Mouse (Mus musculus) thymus, adult 18-20 months (tissue): ENCODE data around the gene Hamp2.
"Not testable (repeated sequence)": the region's sequence is repeated elsewhere in the genome, so short reads cannot be mapped to it uniquely, and the experiment has no call there.

Experiments used
- DNase-seq, 2 experiments: peaks; one replicate each; pipeline ENCODE4 v3.0.0; 2022; ENCODE audit warnings: mixed read lengths in 2 of 2

The Hamp2 gene

DNA sequence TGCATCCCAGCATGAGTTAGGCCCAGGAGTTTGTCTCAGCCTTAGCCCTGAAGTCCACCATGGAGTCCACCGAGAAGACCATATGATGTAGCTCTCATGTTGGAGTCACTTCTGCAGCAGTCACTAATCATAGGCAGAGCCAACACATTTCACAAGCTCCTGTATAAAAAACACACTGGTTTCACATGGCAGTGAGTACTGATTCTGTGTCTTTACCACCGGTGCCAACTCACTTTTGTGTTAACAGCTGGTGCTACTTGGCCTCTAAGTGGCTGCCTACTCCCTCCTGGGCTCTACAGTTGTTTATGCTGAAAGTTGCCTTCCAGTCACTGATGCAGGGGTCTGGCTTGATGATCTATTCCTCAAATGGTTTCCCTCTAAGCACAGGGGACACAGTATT, at the start of gene Hamp2:
TSS of gene Hamp2 (minus strand) at position 101 of the 400 bp plus-strand sequence.
- not testable (repeated sequence) for DNase-seq

- DNase-seq: peak; percentile 68 to 78
These were observed 49.2 kb upstream of the Hamp2 start, which contains the start of gene Fam187b for GRCm38 (mm10) chr7:30973501-30974289. Gene Fam187b, plus strand, starts transcription at chr7:30973790.

DNA sequence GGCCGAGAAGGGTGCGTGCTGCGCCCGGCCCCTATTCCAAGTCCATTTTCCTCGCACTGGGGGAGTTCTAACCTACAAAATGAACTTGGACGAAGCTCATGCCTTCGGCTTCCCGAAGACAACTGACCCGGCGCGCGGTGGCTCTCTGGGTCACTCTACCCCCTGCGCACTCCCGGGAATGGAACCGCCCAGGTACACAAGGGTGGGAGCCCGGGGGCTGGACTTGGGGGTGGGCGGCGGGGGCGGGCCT, 48.7 kb upstream of the Hamp2 start, which contains the start of gene Lsr:
TSS of gene Lsr (minus strand) at position 214 of the 250 bp plus-strand sequence.
- DNase-seq: peak in 1 of 2 experiments; percentile 14

- DNase-seq: no peak
These were observed 48.2 kb upstream of the Hamp2 start for GRCm38 (mm10) chr7:30972426-30973250.

DNA sequence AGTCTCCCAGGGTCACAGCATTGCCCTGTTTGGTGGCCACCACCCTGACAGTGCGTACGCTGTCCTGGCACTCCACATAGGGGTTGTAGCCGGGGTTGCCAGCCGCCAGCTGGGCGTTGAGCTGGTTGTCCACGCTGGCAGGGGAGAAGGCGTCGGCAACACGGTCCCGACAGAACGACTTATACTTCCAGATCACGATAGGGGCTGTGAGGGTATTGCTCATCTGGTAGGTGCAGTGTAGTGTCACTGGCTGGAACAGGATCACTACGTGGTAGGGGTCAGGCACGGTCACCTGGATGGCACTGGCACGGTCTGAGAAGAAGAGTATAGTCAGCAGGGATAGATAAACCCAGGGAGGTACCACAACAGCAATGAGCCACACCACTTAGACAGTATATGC, 47.4 kb upstream of the Hamp2 start:
- DNase-seq: no peak

GRCm38 (mm10) chr7:30969174-30969573, 44.7 kb upstream of the Hamp2 start:
- DNase-seq: no peak

DNA sequence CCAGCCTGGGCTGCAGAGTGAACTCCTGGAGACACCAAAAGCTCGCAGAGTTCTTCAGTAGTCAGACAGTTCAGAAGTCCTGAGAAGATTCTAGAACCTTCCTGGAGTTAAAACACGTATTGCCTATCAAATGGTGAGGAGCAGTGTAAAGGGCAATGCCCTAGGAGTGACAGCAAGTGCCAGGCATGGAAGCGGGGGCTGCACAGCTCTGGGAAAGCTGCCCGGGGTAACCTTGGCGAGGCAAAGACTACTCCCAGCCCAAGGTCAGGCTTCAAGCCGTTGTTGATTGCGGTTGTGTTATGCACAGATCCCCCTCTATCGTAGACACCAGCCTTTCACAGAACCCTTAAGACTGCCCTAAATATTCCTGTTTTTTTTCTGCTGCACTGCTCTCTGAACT, 44.1 kb upstream of the Hamp2 start:
- no peak for DNase-seq

DNA sequence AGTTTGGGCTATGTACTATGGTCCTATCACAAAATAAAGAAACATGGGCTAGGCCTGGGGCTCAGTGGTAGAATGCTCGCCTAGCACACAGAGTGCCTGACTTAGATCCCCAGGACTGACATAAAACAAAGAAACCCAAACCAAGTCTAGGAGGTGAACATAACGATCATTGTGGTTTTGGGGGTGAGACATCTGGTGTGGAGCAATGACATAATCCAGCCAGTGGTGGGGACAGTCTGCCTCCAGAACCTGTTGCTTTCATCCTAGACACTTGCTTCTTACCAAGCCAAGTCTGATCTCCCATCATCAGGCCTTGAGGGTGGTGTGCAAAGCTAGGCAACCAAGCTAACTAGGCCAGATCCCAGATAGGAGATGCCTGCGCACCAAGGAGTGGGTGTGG, 42.2 kb upstream of the Hamp2 start:
- DNase-seq: no peak

DNA sequence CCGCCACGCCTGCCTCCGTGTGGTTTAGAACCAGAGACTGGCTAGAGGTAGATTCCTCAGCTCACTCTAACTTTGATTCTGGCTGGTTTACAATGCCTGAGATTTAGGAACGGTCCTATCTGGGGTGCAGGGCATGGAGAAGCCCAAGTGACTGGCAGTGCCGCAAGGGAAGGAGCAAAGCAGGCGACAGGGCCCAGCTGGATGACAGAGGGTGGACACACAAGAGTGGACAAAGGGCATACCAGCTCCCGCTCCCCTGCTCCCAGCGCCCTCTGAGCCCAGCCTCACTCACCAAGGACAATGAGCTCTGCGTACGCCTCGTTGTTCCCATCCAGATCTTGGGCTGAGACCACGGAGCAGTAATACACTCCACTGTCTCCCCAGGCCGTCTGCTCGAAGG, 41.2 kb upstream of the Hamp2 start:
- DNase-seq: no peak

- DNase-seq: no peak
These were observed 39.9 kb upstream of the Hamp2 start for GRCm38 (mm10) chr7:30964366-30964765.

- DNase-seq: no peak
These were observed 38.4 kb upstream of the Hamp2 start for GRCm38 (mm10) chr7:30962862-30963261.

DNA sequence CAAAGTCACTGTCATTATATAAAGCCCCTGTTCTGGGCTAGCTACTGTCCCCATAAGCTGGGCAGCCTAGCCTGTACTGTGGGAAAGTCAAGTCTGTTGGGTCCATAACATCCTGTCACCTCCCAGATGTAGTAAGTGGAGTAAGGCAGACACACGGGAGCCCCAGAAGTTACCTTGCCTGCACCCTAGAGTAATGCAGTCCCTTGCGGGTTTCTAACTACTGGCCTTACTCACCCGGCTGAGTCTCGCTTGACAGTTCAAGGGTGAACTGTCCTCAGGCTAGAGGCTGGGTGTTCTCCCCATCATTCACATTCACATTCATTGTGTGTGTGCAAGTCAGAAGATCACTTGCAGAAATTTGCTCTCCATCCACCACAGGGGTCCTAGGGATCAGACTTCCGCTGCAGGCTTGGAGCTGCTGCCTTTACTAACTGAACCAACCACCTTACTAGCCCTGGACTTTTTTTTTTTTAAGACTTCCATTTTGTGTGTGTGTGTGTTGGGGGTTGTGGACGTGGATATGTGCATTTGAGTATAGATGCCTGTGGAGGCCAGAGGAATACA, 35.4 kb upstream of the Hamp2 start:
- no peak for DNase-seq

DNA sequence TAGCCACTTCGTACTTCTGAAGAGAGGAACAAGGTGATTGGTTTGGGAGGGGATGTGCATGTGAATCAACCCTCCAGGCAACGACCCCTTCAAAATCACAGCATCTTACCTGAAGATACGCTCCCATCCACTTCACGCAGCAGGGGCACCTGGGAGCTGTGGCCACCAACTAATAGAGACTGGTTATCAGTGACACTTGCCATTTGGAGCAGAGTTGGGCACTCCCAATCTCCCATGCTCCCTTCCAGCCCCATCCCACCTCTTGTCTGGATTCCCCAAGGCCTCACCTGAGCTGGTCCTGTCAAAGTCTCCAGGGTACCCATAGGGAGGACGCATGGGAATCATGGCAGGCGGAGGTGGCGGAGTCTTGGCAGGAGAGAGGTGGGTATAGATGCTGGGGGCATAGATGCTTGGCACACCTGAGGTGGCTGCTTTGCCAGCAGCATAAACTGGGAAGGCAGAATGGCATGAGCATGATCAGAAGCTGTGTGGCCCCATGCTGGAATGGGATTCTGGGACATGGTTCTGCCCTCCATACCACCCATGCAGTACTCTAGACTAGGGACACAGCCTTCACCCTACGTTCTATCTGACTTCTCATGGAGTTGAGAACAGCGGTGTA, 34.5 kb upstream of the Hamp2 start:
- DNase-seq: no peak

DNA sequence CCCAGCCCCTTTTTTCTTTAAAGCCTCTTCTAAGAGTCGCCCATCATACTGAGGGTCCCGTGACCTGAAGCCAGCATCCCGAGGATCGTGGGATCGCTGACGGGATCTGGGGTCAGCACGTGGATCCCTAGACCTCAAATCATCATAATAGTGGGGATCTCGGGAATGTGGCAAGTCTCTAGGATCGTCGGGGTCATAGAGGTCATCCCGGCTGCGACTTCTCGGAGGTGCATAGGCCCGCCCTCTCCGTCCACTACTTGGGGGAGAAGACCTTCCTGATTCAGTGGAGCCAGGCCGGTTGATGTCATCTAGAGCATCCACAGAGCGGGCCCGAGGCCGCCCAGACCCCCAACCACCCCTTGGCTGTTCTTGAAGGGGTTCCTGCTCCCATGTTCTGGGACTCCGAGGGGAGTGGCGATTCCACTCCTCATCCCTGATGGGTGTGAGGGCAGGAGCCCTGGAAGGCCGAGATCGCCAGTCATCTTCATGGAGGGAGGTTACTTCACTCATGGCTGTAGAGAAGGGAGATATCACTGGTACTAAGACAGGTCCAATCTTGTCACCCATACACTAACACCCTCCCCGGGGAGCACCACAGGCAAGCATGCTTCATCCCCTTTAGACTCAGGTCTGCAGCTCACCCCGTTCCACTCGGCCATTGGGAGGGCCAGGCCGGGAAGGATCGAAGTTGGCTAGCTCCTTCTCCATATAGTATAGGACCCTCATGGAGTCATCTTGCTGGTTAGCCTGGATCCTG, 33.8 kb upstream of the Hamp2 start:
- DNase-seq: peak; percentile 16 to 38

DNA sequence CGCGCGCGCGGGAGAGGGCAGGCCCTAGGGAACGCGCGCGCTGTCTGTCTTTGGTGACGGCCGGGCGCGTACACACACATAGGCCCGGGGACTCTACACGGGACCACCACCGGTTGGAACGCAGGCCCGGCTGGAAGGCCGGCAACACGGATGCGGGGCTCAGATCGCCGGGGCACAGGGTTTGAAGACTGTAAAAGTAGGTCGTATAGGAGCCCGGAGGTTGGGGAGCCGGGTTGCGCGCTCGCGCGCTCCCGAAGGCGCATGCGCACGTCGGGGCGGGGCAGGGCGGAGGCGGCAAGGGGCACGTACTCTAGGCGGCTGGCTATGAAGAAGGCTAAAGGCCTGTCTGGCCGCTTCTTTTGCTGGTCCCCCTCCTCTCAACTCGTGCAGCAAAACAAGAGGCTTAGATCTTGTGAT, 32.9 kb upstream of the Hamp2 start:
- DNase-seq: peak; percentile 84 to 88

GRCm38 (mm10) chr7:30956756-30957366, 32.4 kb upstream of the Hamp2 start, which contains the start of gene Usf2:
Gene Usf2, minus strand, starts transcription at chr7:30956803.
- DNase-seq: peak; percentile 61 to 65

DNA sequence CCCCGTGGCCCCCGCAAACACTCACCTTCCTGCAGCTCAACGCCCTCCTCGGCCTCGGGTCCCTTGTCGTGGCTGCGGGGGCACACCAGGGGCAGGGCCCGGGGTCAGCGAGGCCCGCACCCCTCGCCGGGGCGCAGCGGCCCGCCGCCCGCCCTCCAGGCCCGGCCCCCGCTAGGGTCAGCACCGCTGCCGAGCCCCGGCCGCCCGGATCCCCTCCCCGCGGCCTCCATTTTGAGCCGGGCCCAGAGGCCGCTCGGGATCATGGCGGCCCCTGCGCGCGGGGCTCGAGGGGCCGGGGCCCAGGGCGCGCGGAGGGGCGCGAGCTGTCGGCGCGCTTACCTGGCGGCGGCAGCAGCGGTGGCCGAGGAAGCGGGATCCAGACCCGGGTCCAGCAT, 31.9 kb upstream of the Hamp2 start:
- DNase-seq: peak in 1 of 2 experiments; percentile 33

GRCm38 (mm10) chr7:30955584-30956356, 31.3 kb upstream of the Hamp2 start:
- DNase-seq: peak; percentile 70 to 79

- no peak for DNase-seq
These were observed 30.6 kb upstream of the Hamp2 start for GRCm38 (mm10) chr7:30954971-30955520.

- DNase-seq: no peak
These were observed 29.6 kb upstream of the Hamp2 start for GRCm38 (mm10) chr7:30954036-30954435.

DNA sequence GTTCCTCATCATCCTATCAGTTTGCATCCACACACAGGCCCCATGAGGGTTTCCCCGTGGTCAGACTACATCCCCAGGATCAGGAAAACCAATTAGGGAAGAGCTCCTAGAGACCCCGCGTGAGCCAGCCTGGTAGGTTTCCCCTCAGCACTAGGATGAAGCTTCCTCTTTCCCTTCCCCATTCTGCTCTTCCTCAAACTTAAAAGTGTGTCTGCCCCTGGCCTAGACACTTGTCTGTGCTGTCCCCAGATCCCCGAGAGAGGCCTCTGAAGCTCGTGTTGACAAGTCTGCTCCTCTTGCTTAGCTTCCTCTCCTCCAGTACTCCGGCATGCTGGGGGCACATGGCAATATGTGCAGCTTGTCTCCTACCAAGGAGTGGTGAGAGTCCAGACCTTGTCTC, 29.0 kb upstream of the Hamp2 start:
- DNase-seq: no peak
